Mouse (Mus musculus): Measurements from ENCODE around the gene Gm49358. TPM values are rescaled to one million over a fixed set of nuclear protein-coding genes. Genes with fewer than 3 reads are reported as not detected.

The Gm49358 gene
- polyA plus RNA-seq, 1 experiment from 2014 or later = 1.0 TPM

DNA sequence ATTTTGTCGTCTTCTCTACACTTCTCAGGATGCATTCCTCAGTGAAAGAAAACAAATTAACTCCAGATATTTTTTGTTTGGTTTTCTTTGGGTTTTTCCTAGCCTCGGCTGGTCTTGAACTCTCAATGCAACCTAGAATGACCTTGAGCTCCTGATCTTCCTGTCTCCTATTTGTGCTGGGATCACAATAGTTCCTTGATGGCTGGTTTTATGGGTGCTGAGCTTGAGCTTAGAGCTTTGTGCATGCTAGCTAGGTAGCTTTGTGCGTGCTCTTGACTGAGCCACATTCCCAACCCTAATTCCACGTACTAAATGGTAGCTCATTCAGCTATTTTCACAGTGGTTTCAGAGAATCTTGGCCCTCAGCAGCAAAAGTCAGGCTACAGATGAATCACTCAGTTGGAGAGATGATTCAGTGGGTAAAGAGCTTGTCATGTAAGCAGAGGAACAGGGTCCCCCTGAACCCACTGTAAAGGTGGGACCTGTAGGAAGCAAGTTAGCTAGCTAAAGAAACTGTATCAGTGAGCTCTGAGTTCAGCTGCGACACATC lies 20.4 kb downstream of the Gm49358 start:
- Histone ChIP-seq H3K4me3 (ENCODE audit: inconsistent target) (no peak overlapping the region), H3K36me3 (ENCODE audit: inconsistent target) (no peaks in the 10 kb centered on the region), H3K79me2 (ENCODE audit: inconsistent target) (peaks cover 100% of the 10 kb centered on the region), H3K27ac (no peak overlapping the region)
- WGBS (ENCODE audit: missing documents) = 98% methylated on average over 4 of the region's 5 CpGs

- no peak overlapping the region for H3K4me3 ChIP-seq (ENCODE audit: inconsistent target)
- WGBS (ENCODE audit: missing documents) = 69% methylated on average over 2 of the region's 2 CpGs
- no peaks in the 10 kb centered on the region for H3K36me3 ChIP-seq (ENCODE audit: inconsistent target)
- H3K79me2 ChIP-seq (ENCODE audit: inconsistent target) = peaks cover 100% of the 10 kb centered on the region
- no peak overlapping the region for H3K27ac ChIP-seq
Observed at GRCm38 (mm10) chr10:86785396-86785795, 21.6 kb downstream of the Gm49358 start.

GRCm38 (mm10) chr10:86786083-86786482 lies 22.3 kb downstream of the Gm49358 start:
- no peak overlapping the region for H3K4me3 ChIP-seq (ENCODE audit: inconsistent target)
- H3K27ac ChIP-seq = no peak overlapping the region
- WGBS (ENCODE audit: missing documents) = 96% methylated on average over 5 of the region's 5 CpGs
- no peaks in the 10 kb centered on the region for H3K36me3 ChIP-seq (ENCODE audit: inconsistent target)
- peaks cover 100% of the 10 kb centered on the region for H3K79me2 ChIP-seq (ENCODE audit: inconsistent target)

- Histone ChIP-seq H3K27ac (no peak overlapping the region), H3K4me3 (ENCODE audit: inconsistent target) (no peak overlapping the region), H3K36me3 (ENCODE audit: inconsistent target) (no peaks in the 10 kb centered on the region), H3K79me2 (ENCODE audit: inconsistent target) (peaks cover 100% of the 10 kb centered on the region)
- 81% methylated on average over 5 of the region's 5 CpGs for WGBS (ENCODE audit: missing documents)
Observed at GRCm38 (mm10) chr10:86788193-86788592, 24.4 kb downstream of the Gm49358 start.

- 94% methylated on average over 7 of the region's 7 CpGs for WGBS (ENCODE audit: missing documents)
- Histone ChIP-seq H3K4me3 (ENCODE audit: inconsistent target) (no peak overlapping the region), H3K27ac (no peak overlapping the region), H3K36me3 (ENCODE audit: inconsistent target) (no peaks in the 10 kb centered on the region), H3K79me2 (ENCODE audit: inconsistent target) (peaks cover 100% of the 10 kb centered on the region)
Observed at GRCm38 (mm10) chr10:86789146-86789672, 25.4 kb downstream of the Gm49358 start.

- H3K4me3 ChIP-seq (ENCODE audit: inconsistent target) = no peak overlapping the region
- 96% methylated on average over 6 of the region's 7 CpGs for WGBS (ENCODE audit: missing documents)
- H3K27ac ChIP-seq = no peak overlapping the region
- no peaks in the 10 kb centered on the region for H3K36me3 ChIP-seq (ENCODE audit: inconsistent target)
- H3K79me2 ChIP-seq (ENCODE audit: inconsistent target) = peaks cover 100% of the 10 kb centered on the region
Observed at GRCm38 (mm10) chr10:86791507-86792184, 27.9 kb downstream of the Gm49358 start.

DNA sequence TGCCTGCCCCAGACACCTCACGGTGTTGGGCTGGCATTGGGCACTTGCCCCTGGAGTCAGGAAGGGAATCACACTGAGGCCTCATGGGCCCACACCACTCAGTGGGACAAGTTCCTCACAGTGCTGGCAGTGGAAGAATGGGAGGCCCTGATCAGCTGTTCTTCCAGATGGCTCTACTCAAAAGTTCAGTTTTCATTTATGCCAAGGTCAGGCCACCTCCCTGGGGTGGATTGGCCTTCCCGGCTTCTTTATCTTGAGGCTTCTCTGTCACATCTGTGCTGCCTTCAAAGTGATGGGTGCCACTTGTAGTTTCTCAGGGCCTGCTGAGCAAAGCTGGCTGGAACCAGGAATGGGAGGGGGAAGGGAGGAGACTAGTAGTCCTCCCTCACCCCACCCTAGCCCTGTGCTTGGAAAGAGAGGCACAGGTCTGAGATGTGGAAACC lies 29.8 kb downstream of the Gm49358 start:
- peaks cover 81% of the 10 kb centered on the region for H3K79me2 ChIP-seq (ENCODE audit: inconsistent target)
- H3K4me3 ChIP-seq (ENCODE audit: inconsistent target) = no peak overlapping the region
- WGBS (ENCODE audit: missing documents) = 100% methylated on average over 2 of the region's 2 CpGs
- H3K36me3 ChIP-seq (ENCODE audit: inconsistent target) = no peaks in the 10 kb centered on the region
- H3K27ac ChIP-seq = no peak overlapping the region

- Histone ChIP-seq H3K36me3 (ENCODE audit: inconsistent target) (no peaks in the 10 kb centered on the region), H3K4me3 (ENCODE audit: inconsistent target) (no peak overlapping the region), H3K79me2 (ENCODE audit: inconsistent target) (peaks cover 75% of the 10 kb centered on the region), H3K27ac (no peak overlapping the region)
- WGBS (ENCODE audit: missing documents) = 89% methylated on average over 4 of the region's 4 CpGs
Observed at GRCm38 (mm10) chr10:86794196-86794595, 30.4 kb downstream of the Gm49358 start.

DNA sequence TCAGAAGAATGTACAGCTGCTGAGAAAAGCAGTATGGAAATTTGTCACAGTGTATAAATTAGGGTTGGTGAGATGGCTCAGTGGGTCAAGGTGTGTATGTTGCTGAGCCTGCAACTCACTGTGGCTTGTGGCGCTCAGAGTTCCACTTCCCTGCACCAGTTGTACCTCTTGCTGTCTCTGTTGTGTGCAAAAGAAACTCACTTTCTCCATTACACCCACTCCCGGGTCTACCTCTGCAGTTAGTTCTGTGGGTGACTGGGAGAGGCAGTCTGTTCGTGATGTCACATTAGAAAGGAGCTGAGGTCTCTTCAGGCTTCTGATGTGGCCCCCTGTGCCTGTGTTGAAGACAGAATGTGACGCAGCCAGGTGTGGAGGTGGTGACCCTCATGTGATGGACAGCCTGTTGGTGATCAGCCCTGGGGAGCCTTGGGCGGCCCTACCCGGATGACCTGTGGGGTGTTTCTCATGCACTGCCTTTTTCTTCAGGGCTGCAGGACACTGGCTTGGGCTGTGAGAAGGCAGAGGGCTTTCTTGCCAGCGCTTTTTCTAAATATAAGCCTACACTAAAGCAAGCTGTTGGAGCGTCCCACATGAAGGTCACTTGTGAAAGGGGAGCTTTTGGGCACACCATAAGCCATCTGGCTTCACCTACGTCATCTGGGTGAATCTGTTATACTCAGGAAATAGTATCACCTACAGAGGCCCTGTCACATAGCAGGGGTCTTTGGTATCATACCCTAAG lies 31.2 kb downstream of the Gm49358 start:
- H3K79me2 ChIP-seq (ENCODE audit: inconsistent target) = peaks cover 67% of the 10 kb centered on the region
- 91% methylated on average over 9 of the region's 9 CpGs for WGBS (ENCODE audit: missing documents)
- no peak overlapping the region for H3K27ac ChIP-seq
- H3K4me3 ChIP-seq (ENCODE audit: inconsistent target) = no peak overlapping the region
- no peaks in the 10 kb centered on the region for H3K36me3 ChIP-seq (ENCODE audit: inconsistent target)

DNA sequence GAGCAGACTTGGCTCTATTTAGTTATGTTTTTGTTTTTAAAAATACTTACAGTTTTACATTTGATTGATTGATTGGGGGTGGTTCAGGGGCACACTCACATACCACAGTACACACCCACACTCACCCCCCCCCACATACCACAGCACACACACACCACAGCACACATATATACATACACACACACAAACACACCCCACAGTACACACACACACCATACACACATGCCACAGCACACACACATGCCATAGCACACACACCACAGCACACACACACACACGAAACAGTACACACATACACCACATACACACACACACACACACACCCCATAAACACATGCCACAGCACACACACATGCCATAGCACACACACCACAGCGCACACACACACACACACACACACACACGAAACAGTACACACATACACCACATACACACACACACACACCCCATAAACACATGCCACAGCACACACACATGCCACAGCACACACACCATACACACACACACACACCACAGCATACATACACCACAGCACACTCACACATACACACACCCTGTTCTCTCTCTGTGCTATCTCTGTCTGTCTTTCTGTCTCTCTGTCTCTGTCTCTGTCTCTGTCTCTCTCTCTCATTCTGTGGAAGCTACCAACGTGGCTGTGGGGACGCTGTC lies 32.4 kb downstream of the Gm49358 start:
- Histone ChIP-seq H3K36me3 (ENCODE audit: inconsistent target) (no peaks in the 10 kb centered on the region), H3K4me3 (ENCODE audit: inconsistent target) (no peak overlapping the region), H3K27ac (no peak overlapping the region), H3K79me2 (ENCODE audit: inconsistent target) (peaks cover 55% of the 10 kb centered on the region)
- 83% methylated on average over 3 of the region's 5 CpGs for WGBS (ENCODE audit: missing documents)

DNA sequence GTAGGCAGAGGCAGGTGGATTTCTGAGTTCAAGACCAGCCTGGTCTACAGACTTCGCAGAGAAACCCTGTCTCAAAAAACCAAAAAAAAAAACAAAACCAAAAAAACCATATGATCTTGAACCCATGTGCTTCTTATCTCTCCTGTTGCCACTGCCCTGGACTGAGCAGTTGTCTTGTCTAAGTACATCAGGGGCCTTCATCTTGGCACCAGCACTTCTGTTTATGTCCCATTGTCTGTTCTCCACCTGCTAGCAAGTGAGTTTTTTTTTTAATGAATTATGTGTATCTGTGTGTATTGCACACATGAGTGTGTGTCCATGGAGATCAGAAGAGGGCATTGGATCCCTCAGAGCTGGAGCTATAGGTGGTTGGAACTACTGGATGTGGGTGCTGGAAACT lies 43.6 kb downstream of the Gm49358 start:
- WGBS (ENCODE audit: missing documents) = 100% methylated on average over 1 of the region's 1 CpGs
- Histone ChIP-seq H3K4me3 (ENCODE audit: inconsistent target) (no peak overlapping the region), H3K27ac (no peak overlapping the region), H3K36me3 (ENCODE audit: inconsistent target) (peaks cover 18% of the 10 kb centered on the region; the same call in 1 of the 2 replicates), H3K79me2 (ENCODE audit: inconsistent target) (peaks cover 58% of the 10 kb centered on the region; the same call in 1 of the 2 replicates)

- Histone ChIP-seq H3K79me2 (ENCODE audit: inconsistent target) (peaks cover 58% of the 10 kb centered on the region; the same call in 1 of the 2 replicates), H3K27ac (no peak overlapping the region), H3K4me3 (ENCODE audit: inconsistent target) (no peak overlapping the region), H3K36me3 (ENCODE audit: inconsistent target) (peaks cover 23% of the 10 kb centered on the region)
- 74% methylated on average over 15 of the region's 15 CpGs for WGBS (ENCODE audit: missing documents)
Observed at GRCm38 (mm10) chr10:86808013-86808758, 44.4 kb downstream of the Gm49358 start.

GRCm38 (mm10) chr10:86810000-86810399 lies 46.2 kb downstream of the Gm49358 start:
- 93% methylated on average over 8 of the region's 9 CpGs for WGBS (ENCODE audit: missing documents)
- Histone ChIP-seq H3K36me3 (ENCODE audit: inconsistent target) (peaks cover 28% of the 10 kb centered on the region), H3K27ac (no peak overlapping the region), H3K79me2 (ENCODE audit: inconsistent target) (peaks cover 44% of the 10 kb centered on the region; the same call in 1 of the 2 replicates), H3K4me3 (ENCODE audit: inconsistent target) (no peak overlapping the region)

- Histone ChIP-seq H3K27ac (no peak overlapping the region), H3K79me2 (ENCODE audit: inconsistent target) (peaks cover 44% of the 10 kb centered on the region; the same call in 1 of the 2 replicates), H3K4me3 (ENCODE audit: inconsistent target) (no peak overlapping the region), H3K36me3 (ENCODE audit: inconsistent target) (peaks cover 33% of the 10 kb centered on the region)
- WGBS (ENCODE audit: missing documents) = 100% methylated on average over 2 of the region's 5 CpGs
Observed at GRCm38 (mm10) chr10:86810612-86811011, 46.8 kb downstream of the Gm49358 start.

Measured in macrophage (primary cell).